Mouse (Mus musculus) right cerebral cortex, adult 2 months (tissue): Measurements from ENCODE around the gene Tagap.

Experiments
- DNase-seq, 2 experiments: peaks; one replicate each; pipeline ENCODE4 v3.0.0; 2021 to 2022; ENCODE audit warnings: low spot score in 2 of 2

Tagap gene

DNA sequence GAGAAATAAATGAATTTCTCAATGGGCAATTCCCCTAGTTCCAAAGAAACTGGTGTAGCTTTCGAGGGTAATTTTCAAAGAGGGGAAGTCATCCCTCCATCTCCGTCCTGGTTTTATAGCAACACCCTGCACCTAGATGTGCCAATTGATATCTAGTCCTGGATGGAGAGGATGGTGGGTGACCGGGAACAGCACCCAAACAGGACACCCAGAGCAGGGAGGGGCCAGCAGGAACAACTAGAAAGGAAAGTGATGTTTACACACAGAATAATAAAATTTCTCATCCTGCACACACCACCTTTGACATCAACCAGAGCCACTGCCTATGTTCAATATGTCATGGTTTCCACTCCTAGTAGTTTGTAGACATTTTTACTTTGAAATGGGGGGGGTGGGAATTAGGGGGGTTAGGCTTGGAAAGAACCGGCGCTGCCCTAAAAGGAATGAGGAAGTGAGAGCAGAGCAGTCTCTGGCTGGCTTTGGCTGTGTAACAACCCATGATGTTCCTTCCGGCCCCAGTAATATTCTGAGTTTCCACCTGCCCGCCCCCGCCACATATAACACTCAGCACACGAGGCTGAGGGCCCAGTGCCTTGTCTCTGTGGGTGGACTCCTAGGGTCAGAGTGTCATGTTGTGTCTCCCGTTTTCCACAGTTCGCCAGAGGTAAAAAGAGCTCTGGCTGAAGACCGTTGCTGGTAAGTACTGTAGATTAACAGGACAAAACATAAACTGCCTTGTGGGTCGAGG, at the start of gene Tagap:
Tagap (plus strand) TSS at position 588 of the 748 bp plus-strand sequence.
- DNase-seq, result no peak

DNA sequence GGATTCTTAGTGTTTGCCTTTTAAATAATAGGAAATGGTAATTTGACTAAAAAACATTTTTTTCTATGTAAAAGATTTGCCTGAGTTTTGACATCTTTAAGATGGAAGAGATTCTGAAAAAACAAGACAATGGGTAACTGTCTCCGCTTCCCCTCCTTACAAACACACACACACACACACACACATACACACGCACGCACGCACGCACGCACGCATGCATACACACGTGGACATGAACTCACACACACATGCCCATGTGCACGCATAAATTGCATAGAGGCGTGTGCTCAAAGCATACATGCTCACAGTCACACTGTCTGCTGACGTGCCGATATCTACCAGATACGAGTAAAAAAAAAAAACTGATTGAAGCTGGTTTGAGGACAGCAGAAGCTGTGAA, 49.3 kb upstream of the Tagap start:
- DNase-seq, result no peak

DNA sequence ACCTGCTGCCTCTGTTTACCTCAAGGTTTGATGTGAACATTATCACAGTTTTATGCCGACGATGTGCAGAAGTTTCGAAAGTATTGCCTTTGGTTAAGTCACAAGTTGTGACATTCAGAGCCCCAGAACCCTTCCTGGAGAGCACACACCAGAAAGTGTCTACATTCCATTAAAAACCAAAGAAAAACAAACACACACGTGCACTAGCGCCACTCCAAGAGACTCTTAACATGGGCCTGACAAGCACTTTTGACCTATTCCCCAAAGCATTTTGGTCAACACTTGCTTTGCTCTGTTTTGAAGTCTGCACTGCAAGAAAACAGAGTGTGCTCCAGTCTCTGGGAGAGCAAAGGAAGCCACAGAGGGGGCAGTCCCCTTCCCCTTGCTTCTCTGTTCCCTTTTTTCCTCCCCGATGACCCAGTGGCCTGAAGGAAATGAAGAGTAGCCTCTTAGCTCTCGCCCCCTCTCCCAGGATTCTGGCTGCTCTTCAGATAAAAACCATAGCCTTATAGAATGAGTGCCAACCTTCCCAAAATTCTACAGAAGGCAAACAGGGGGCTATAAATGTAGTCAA, 48.5 kb upstream of the Tagap start:
- no peak for DNase-seq

DNA sequence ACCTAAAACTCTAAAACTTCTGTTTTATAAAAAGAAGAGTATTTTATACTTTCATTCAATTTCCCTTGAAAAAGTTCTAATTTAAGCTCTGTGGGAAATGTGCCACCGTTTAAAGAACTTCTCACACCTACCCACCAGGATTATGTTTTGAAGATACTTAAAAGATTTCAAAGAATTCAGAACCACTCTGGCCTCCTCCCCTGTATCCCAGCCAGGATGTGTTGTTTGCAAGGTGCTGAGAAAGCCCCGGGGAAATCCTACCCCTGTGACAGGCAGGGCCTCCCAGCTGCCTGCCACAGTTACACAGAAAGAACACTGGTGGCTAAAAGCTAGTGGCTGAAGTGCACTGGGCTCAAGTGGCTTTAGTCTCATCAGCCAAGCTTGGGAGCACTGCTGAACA, 47.9 kb upstream of the Tagap start:
- peak; percentile 21 to 25 for DNase-seq

DNA sequence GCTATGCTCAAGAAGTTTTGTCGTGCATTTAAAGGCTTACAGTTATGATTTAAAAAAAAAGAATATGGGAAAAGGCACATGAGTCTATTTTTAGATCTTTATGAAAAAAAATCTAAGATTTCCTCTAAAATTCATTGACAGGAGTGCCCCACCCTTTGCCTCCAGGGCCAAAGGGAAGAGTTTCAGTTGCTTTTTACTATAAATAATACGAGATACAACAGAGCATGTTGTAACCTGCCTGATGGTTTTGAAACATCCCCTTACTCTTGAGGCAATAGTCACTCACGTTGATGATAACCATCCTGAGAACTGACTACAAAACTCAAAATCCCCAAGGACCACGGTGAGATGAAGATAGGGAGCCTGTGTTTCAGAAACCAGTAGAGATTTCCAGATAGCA, 46.3 kb upstream of the Tagap start:
- no peak for DNase-seq

DNA sequence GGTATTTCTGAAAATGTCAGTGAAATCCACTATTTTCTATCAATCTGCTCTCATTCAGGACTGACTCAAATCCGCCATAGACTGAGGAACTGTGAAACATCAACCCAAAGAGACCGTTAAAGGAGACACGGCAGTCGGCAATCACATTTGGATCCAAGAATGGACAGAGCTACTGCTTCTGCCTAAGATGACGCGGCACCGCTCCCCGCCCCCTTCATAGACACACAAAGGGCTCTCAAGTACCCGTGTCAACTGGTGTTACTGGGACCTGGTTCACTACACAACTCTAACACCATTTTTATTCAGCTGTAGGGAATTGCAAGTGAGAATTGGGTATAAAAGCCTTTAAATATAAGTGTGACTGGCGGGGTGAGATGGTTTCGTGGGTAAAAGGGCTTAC, 42.7 kb upstream of the Tagap start:
- DNase-seq, result no peak

DNA sequence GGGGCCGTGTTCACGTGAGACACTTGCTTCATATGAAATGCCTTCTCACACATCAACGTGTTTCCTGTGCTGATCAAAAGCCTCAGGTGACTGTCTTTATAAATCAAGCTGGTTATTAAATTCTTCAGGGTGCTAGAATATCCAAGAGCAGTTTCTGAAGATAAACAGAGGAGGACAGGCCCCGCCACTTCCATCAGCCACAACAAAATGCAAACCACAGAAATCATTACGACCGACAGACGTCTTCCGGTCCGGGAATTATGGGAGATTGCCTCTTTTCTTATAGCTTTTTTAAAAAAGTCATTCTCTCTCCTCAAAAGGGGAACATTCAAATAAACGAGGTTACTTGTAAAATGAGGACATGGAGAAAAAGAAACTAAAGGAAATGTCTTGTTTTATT, 41.2 kb upstream of the Tagap start:
- DNase-seq, result no peak

DNA sequence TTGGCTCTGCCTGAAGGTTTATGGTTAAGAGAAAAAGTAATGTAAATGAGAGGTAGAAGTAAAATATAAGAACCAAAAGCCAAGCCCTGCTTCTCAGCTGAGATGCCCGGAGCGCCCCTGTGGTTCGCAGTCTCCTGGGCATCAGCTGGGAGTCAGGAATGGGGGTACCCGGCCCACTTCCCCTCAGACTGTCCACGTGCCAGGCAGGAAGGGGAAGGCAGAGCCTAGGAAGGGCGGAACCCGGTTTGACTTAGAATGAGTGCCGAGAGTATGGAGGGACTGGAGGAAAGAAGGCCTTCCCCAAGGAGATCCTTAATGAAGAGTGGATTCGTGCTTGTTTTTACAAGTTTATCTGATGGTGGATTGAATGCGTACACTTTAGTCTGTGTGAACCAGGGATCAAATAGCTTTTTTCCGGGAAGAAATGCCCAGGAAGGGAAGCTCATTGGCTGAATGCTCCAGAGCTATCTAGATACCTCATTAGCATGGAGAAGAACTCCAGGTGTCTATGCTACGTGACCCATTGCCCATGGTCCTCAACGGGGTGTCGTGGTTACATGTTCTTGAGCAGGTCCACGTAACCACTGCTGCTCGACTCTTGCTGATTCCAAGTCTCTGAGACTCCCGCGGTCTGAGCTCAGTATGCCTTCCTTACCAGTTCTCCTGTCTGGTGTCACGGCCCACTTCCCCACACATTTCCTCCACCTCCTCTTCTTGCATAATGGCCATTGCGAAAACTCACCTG, 38.6 kb upstream of the Tagap start:
- no peak for DNase-seq

DNA sequence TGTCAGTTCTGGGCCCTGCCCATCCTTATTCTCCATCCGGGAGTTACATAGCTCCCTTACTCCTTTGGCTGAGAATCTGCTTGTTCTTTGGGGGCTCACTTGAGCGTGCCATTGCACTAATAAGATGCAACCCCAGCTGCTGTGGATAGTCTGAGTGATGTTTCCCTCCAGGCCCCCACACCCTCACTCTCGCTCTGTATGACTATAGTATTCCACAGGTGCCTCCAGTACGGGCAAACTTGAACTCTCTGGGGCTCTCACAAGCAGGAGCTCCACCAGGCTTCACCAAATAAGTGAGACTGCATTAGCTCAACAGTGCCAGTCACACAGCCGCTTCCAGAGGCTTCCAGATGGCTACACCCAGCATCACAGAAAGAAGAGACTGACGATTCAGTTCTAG, 37.5 kb upstream of the Tagap start:
- DNase-seq, result no peak

DNA sequence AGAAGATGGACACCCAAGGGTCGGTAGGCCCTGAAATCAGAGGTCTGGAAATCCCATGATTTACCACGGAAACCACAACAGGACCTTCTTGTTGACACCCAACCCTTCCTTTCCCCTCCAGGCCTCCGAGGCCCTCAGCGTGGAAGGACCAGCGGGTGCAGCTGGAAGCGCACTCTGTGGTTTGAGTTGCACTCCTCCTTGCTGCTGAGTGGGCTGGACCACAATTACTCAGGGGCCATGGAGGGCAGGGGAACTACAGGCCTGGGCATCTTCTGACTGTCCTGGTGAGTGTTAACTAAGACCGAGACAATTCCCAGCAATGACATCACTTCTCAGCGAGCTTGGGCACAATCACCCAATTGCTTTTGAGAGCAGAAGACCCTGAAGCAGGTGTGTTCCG, 36.8 kb upstream of the Tagap start:
- no peak for DNase-seq

DNA sequence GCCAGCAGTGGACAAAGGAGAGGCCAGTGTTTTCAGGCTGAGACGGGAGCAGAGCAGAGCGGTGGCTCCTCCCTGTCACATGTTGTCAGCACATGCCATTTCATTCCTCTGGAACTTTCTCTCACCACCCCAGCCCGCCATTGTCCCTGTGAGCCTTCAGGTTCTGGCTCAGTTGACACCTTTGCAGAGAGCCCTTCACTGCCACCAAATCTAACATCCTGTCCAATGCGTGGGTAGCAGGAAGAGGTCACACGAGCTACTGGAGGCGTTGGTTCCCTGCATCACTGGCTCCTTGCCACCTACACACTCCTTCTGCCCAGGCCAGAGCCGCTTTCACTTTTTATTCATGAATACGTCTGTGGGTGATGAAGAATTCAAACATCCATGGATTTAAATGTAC, 33.1 kb upstream of the Tagap start:
- DNase-seq, result no peak

DNA sequence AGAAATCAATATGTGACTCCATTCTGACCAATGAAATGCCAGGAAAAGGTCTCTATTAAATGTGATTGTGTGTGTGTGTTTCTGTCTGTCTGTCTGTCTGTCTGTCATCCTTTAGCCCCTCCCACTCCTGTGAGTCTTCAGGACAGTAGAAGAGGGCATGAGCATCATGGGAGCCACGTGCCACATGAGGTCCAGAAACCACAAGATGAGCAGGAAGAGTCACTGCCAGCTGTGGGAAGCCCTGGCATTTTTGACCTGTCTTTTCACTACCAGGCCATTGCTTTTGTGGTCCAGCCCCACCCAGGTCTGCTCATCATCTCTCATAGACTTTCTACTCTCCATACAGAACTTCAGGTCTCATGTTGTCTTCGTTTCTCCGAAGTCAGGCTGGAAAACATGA, 31.7 kb upstream of the Tagap start:
- no peak for DNase-seq

DNA sequence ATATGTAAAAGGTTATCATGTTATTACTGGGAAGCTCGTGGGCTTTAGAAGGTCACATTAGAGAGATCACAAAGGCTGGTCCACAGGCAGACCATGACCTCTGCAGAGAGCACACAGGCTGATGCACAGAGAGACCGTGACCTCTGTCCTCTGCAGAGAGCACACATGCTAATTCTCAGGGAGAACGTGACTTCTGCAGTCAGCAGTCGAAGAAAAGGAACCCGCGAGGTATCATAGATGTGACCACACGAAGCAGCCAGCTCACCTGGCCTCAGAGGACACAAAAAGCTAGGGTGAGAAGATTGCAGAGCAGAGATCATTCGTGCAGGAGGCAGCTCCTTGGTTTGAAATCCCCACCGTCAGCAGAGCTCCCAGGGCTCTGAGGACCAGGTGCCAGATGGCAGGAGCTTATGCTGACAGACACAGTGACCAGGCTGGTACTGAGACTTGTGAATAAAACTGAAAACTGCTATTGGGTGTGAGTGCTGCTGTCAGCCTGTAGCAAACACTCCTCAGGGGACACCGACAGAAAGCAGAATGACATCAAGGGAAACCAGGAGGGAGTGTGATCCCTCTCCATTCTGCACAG, 29.7 kb upstream of the Tagap start:
- no peak for DNase-seq

DNA sequence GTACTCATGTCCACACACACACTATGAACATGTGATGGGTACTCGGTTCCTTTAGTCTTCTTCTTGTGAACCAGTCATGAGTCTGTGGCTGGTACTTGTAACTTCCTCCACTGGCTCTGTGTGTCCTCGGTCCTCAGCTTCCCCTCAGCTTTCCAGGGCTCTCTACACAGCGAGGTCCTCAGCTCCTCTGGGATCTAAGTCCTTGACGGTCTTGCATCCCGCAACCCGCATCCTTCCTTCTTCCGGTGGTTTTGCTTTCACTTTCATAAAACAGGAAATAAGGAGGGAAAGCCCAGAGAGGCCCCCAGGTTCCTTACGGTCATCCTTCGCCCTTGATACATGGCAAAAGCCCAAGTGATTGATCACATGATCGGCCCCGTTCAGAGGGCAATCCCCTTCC, 28.7 kb upstream of the Tagap start:
- DNase-seq, result no peak

DNA sequence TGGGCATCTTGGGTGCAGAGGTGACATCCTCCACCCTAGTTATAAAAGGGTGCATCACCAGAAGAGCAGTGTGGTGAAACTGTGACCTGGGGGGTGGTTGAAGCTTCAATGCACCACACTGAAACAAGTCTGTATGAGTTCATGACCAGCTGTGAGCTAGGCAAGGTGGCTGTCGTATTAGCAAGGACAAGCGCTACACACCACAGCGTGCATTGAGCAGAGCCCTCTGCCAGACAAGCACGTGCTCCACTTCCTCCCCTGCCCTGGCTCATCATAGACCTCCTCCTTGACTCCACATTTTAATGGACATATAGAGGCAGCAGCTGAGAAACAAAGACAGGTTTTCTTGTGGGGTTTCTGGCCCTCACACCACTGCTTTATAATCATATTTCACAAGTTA, 28.0 kb upstream of the Tagap start:
- no peak for DNase-seq

DNA sequence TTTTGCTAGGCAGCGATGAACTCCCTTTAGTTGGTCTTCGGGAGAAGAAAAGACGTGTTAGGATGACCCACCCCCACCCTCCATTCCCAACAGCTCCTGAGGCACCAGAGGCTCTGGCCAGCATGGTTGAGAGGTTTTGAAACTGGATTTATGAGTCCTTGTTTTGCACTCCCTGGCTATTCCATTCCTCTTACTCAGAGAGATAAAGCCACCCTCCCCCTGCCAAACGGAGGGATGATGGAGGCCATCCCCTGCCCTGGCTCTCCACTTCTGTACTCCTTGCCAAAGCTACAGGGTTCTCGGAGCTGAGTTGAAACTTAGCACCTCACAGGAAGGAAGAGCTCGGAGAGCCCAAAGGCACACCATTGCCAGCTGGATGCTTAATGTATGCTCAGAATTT, 26.6 kb upstream of the Tagap start:
- no peak for DNase-seq

DNA sequence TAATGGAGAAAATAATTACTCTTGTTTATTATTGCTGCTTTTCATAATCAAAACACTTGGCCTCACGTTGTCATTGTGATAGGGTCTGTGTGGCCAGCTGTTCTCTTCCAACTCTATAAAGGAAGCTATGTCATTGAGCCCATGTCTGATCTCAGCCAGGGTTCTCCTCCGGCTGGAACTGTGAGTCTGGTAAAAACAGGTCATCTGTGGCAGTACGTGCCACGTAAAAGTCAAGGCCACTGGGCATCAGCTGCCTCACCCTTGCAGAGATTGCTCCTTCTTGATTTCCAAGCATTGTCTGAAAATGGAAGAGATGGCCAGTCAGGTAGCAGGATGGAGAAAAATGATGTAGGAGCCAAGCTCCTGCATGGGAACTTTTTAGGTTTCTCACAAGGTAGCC, 25.8 kb upstream of the Tagap start:
- DNase-seq, result no peak

DNA sequence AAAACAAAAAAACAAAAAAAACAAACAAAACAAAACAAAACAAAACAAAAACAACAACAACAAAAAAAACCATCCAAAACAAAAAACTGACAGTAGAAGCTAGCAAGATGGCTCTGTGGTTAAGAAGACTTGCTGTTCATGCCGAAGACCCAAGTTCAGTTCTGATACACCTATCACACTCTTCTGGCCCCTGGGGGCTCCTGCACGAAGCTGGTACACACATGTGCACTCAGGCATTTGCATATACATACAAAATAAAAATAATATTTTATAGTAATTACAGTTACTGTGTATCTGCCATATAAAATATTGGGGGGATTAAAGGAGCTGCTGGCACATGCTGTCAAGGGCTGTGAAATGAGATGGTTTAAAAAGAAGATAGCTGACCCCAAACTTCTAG, 24.3 kb upstream of the Tagap start:
- no peak for DNase-seq

DNA sequence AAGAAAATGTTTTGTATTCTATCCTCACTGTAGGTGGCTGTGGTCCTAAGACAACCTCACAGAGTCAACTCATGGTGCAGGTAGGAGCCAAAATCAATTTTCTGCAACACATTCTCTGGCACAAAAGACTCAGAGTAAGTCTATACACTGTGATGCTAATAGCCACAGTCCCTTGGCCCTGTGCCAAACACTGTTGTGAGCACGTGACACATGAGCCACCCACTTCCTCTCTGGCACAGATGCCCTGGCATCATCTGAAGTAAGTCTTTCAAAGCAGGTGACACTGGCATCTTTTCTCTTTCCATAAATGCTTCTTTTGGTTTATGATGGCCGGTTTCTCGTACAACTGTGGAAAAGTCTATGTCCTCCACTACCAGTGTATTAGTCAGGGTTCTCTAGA, 23.4 kb upstream of the Tagap start:
- DNase-seq, result peak; percentile 29 to 32

DNA sequence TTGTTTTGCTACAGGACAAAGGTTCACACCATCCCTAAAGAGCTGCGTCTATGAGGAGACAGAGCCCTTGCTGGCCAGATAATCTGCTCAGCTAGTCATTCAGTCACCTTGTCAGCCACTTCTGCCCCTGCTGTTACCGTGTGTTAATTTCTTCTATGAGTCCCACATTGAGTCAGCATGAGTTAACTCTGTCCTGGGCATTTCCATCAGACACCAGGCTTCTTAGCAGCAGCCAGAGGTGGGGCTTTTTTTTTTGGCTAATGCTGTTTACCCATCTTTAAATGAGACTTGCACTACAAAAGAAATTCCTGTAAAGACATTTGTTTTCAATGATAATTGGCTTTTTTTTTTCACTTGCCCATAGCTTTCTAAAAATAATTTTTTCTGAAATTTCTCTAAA, 20.8 kb upstream of the Tagap start:
- no peak for DNase-seq

DNA sequence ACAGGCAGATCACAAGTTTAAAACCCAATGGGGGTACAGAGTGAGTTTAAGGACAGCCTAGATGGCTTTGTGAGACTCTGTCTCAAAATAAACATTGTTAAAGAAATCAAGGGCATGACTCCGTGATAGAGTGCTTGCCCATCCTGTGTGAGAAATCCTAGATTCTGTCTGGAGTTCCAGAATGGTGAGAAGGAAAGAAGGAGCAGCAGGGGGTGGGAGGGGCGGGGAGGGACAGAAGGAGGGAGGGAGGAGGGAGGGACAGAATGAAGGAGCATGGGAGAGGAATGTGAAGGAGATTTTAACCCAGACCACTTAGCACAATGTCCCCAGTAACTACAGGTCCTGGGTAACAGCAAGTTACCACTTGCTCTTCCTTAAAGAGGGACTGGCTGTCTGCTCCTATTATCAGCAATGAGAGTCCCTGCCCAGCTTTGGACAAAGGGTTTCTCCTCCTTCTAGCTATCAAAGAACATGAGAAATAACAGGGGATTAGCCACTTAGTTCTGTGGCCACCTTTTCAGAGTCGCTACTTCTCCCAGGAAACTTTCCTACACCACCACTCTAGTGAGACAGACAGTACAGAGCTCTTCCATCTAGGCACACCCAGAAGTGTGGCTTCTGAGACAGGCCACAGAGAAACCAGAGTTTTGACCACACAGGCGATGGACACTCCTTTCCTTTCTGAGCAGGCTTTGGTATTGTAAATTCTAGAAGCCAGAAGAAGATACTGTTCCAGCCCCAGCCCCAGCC, 19.7 kb upstream of the Tagap start:
- DNase-seq, result no peak

DNA sequence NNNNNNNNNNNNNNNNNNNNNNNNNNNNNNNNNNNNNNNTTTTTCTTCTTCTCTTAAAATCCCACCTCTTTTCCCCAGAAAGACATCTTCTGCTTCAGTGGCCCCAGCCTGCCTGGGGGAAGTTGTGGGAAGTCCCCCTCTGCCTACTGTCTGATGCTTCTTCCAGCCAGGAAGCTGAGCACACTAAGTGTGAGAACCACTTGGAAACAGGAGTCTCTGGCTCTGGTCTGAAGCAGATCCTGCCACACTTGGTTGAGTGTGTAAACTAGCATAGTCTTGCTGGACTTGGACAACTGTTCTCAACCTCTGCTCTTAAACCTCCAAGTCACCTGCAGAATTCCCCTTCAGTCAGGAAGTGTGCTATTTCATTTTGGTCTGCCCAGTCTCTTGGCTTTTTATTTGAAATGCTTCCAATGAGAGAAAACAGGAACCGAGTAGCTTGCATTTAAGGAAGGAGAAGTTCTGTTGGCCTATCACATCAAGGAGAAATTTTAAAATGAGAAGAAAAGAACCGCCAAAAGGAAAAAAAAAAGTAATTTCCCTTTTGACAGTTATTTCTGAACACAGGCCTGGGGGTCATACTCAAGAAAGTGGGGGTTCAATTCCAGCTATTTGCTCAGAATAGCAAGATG, 11.1 kb upstream of the Tagap start:
- no peak for DNase-seq
